Mouse (Mus musculus) intestine, postnatal 0 days (tissue): ENCODE measurements around the gene Glg1. TPM values are rescaled to one million over a fixed set of nuclear protein-coding genes. Genes with fewer than 3 reads are reported as not detected.
A peak's percentile ranks its signal among the peaks of the same experiment; 100 is the strongest.
"Not testable (repeated sequence)": the region's sequence is repeated elsewhere in the genome, so short reads cannot be mapped to it uniquely, and the experiment has no call there.

Source experiments
- ATAC-seq: fragments of 200-750 bp; cut with Nextera tagmentation; 2 replicates; pipeline ENCODE4 v1.8.0; 2017; ENCODE audit warnings: mild to moderate bottlenecking, moderate TSS enrichment, moderate library complexity
- H3K27ac ChIP-seq: fragments of 300-500 bp; sonication (generic); 2 replicates; pipeline ENCODE4 v1.5.1; 2014; ENCODE audit warnings: mild to moderate bottlenecking, low read depth, low read length, moderate library complexity
- H3K27me3 ChIP-seq: fragments of 300-500 bp; sonication (generic); replicated peaks from 2 replicates; pipeline ENCODE4 v1.6.1; 2014; ENCODE audit warnings: low read length, mixed read lengths; ENCODE audit not compliant: control insufficient read depth, insufficient read depth
- H3K36me3 ChIP-seq: fragments of 300-500 bp; sonication (generic); 2 replicates; pipeline ENCODE4 v1.6.1; 2014; ENCODE audit warnings: mild to moderate bottlenecking, moderate library complexity; ENCODE audit not compliant: control insufficient read depth, insufficient read depth
- H3K4me1 ChIP-seq: fragments of 300-500 bp; sonication (generic); replicated peaks from 2 replicates; pipeline ENCODE4 v1.6.1; 2014; ENCODE audit warnings: antibody characterized with exemption, low read length, mixed read lengths; ENCODE audit not compliant: control insufficient read depth, insufficient read depth
- H3K4me2 ChIP-seq: fragments of 300-500 bp; sonication (generic); replicated peaks from 2 replicates; pipeline ENCODE4 v1.6.1; 2014; ENCODE audit warnings: low read depth, mild to moderate bottlenecking, moderate library complexity
- H3K4me3 ChIP-seq: fragments of 300-500 bp; sonication (generic); 2 replicates; pipeline ENCODE4 v1.5.1; 2014; ENCODE audit warnings: low read depth, low read length
- H3K9ac ChIP-seq: fragments of 300-500 bp; sonication (generic); 2 replicates; pipeline ENCODE4 v1.6.1; 2014; ENCODE audit warnings: mild to moderate bottlenecking, low read depth, low read length
- H3K9me3 ChIP-seq: fragments of 300-500 bp; sonication (generic); 2 replicates; pipeline ENCODE4 v1.6.1; 2016; ENCODE audit warnings: mixed run types; ENCODE audit not compliant: control insufficient read depth
- CTCF ChIP-seq: sonication (generic); IDR thresholded peaks from 2 replicates; pipeline ENCODE4 v1.5.1; 2016; ENCODE audit warnings: low read depth, mild to moderate bottlenecking, control low read depth, antibody characterized with exemption, moderate library complexity
- WGBS: fragments of 180-500 bp; shearing (Covaris S2); extraction: QIAGEN DNeasy Blood & Tissue Kit; methylation state at CpG from one replicate; pipeline ENCODE4 v1.1.7; 2014; 5-methylcytosine and 5-hydroxymethylcytosine counted together
- polyA plus RNA-seq: library from polyadenylated mRNA; unstranded; fragments of >200 nt; fragmentation: Nextera tagmentation; extraction: Ambion mirVana; gene quantifications from 2 replicates; pipeline ENCODE4 v1.2.1, GENCODE M21; 2015

The Glg1 gene
- polyA plus RNA-seq, 1 experiment from 2014 or later: 26.5 TPM

DNA sequence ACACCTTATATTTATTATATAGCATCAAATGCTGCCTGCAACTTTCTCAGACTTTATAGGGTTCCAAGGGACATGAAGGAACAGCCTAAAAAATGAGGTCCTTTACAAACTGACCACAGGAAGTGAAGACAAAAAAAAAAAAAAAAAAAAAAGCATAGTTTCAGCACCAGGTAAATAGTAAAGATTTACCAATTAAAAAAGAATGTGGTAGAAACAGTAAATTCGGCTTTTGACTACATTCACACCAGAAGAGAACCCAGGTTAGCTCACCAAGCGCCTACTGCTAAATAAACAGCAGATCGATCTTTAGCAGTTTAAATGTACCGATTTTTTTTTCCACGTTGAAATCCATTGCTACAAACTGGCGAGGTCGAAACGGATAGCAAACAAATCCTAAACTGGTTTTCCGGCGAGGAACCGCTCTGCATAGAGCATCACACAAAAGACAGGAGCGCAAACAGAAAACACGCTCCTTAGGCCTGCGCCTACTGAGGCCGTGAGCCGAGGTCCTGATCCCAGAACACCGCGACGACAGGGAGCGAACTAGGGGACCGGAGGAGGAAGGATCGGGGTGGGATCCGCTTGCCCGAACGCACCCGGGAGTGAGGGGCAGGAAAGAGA is 896 bp downstream of the Glg1 start:
- TF ChIP-seq CTCF: no peak
- Histone ChIP-seq H3K4me3 (peak overlapping the region; percentile 91), H3K4me2 (peak overlapping the region; percentile 73), H3K4me1 (no peaks in the 10 kb centered on the region), H3K36me3 (no peaks in the 10 kb centered on the region), H3K9me3 (no peaks in the 10 kb centered on the region), H3K9ac (peak overlapping the region; percentile 90), H3K27me3 (no peaks in the 10 kb centered on the region), H3K27ac (peak overlapping the region; percentile 100)
- ATAC-seq: peak; percentile 41
- under 1% methylated on average over 26 of the region's 26 CpGs for WGBS

DNA sequence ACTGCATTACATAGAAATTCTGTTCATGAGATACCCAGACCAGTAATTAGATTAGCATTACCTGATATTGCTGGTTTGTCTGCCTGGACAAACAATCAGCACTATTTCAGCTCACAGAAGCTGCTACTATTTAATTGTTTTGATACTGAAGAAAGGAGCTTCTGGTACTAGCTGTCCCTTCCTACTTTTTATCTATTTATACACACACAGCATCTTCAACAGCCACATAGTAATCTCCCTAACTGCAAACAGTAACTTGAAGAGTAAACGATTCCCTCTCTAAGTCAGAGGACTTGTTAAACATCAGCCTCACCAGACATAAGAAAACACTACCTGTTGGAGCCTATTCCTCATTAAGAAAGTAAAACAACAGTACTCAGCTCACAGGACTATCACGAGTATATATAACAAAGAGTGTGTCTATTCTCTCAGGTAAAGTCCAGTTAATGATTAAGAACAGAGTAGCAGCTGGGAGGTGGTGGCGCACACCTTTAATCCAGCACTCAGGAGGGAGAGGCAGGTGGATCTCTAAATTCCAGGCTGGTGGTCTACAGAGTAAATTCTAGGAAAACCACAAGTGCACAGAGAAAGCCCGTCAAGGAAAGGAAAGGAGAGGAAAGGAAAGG is 6.4 kb downstream of the Glg1 start:
- peaks cover 3% of the 10 kb centered on the region; the same call in 1 of the 2 replicates for H3K4me1 ChIP-seq
- 34% methylated on average over 4 of the region's 4 CpGs for WGBS
- H3K27me3 ChIP-seq: no peaks in the 10 kb centered on the region
- no peaks in the 10 kb centered on the region for H3K9me3 ChIP-seq
- peak overlapping the region; percentile 35 for H3K4me2 ChIP-seq
- no peaks in the 10 kb centered on the region for H3K36me3 ChIP-seq
- no peak for TF ChIP-seq CTCF
- no peak overlapping the region for H3K9ac ChIP-seq
- ATAC-seq: peak; percentile 78
- H3K4me3 ChIP-seq: no peak overlapping the region; the same call in 1 of the 2 replicates
- peak overlapping the region; percentile 11; the same call in 1 of the 2 replicates for H3K27ac ChIP-seq

DNA sequence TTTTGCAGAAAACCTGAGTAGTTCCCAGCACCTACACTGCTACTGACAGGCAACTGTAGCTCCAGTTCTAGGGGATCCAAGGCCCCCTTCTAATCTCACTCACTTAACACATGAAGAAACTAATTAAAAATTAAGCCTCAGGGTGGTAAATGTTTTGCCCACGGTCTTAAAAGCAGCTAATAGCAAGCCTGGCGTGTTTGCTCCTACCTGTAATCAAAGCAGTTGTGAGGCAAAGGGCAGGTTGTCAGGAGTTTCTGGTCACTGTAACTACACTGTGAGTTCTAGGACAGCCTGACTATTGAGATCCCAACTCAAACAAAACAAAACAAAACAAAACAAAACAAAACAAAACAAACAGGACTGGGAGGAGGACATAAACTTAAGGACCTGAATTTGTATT is 8.9 kb downstream of the Glg1 start:
- H3K27me3 ChIP-seq: no peaks in the 10 kb centered on the region
- no peak overlapping the region for H3K27ac ChIP-seq
- H3K9ac ChIP-seq: no peak overlapping the region
- H3K4me1 ChIP-seq: peaks cover 3% of the 10 kb centered on the region; the same call in 1 of the 2 replicates
- no peaks in the 10 kb centered on the region for H3K9me3 ChIP-seq
- H3K4me3 ChIP-seq: no peak overlapping the region
- no peak for ATAC-seq
- TF ChIP-seq CTCF: no peak
- H3K4me2 ChIP-seq: no peak overlapping the region
- H3K36me3 ChIP-seq: no peaks in the 10 kb centered on the region
- 31% methylated on average over 2 of the region's 2 CpGs for WGBS

DNA sequence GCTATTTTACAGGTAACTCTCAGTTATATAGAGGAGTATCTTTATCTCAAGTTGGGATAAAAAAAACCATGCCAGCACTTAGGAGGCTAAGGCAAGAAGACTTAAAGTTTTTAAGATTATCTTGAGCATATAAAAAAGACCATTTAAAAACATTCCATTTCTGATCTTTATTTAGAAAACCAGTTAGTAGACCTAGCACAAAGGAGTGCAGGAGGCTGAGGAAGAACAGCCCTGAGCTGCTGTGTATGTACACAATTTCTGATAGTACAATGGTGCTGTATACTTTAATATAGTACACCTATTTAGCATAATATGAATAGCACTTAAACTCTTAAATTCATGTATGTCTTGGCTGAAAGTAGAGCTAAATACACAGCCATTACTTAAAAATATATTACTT is 10.9 kb downstream of the Glg1 start:
- Histone ChIP-seq H3K9me3 (no peaks in the 10 kb centered on the region), H3K27me3 (no peaks in the 10 kb centered on the region), H3K4me2 (no peak overlapping the region), H3K4me1 (peaks cover 3% of the 10 kb centered on the region; the same call in 1 of the 2 replicates), H3K27ac (no peak overlapping the region), H3K4me3 (no peak overlapping the region), H3K9ac (no peak overlapping the region), H3K36me3 (no peaks in the 10 kb centered on the region)
- no peak for ATAC-seq
- no peak for TF ChIP-seq CTCF

DNA sequence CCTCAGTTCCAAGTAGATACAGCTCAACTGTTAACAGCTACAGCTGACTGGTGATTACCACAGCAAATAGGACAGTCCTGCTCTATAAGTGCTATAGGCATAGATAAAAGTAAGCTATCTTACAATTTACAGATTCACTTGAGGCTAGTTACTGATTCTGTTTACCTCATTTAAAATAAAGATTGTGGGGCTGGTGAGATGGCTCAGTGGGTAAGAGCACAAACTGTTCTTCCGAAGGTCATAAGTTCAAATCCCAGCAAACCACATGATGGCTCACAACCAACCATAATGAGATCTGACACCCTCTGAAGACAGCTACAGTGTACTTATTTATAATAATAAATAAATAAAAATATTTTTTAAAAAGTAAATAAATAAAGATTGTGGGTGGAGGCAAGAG is 12.2 kb downstream of the Glg1 start:
- not testable (repeated sequence) for H3K4me3 ChIP-seq, H3K27me3 ChIP-seq, H3K4me1 ChIP-seq, H3K36me3 ChIP-seq, H3K9me3 ChIP-seq, H3K9ac ChIP-seq, H3K4me2 ChIP-seq, H3K27ac ChIP-seq, ATAC-seq
- WGBS: 97% methylated on average over 1 of the region's 1 CpGs

DNA sequence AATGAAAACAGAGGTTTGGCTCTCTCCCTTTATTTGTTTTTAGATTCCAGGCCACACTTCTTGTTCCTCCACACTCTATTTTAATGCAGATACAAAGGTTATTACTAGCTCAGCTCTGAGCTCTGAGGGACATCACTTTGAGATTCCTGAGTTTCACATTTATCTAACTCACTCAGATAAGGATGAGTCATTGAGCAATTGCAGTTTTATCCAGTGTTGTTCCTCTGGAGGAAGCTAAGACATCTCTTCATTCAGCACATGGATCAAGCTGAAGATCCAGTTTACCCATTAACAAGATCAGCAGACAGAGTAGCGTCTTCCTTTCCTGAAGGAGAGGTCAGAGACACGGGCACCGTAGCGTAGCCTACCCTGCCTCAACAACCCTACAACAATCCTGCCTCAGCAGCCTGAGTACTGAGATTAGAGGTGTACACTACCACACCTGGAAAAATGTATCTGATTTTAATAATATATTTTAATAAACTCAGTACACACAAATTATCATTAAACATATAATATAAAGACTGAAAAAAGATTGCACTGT is 12.7 kb downstream of the Glg1 start:
- no peak overlapping the region; the same call in 1 of the 2 replicates for H3K27ac ChIP-seq
- H3K4me2 ChIP-seq: no peak overlapping the region
- H3K9ac ChIP-seq: no peak overlapping the region
- peaks cover 3% of the 10 kb centered on the region; the same call in 1 of the 2 replicates for H3K4me1 ChIP-seq
- WGBS: 38% methylated on average over 4 of the region's 4 CpGs
- no peak for ATAC-seq
- no peaks in the 10 kb centered on the region for H3K36me3 ChIP-seq
- H3K9me3 ChIP-seq: no peaks in the 10 kb centered on the region
- no peaks in the 10 kb centered on the region for H3K27me3 ChIP-seq
- no peak overlapping the region for H3K4me3 ChIP-seq
- no peak for TF ChIP-seq CTCF
